Mouse (Mus musculus): ENCODE results near the gene Tdg. TPM values are rescaled to one million over a fixed set of nuclear protein-coding genes. Genes with fewer than 3 reads are reported as not detected.

Gene Tdg
- polyA plus RNA-seq, 1 experiment from 2014 or later: 56.9 TPM

GRCm38 (mm10) chr10:82654581-82654980 lies 25.0 kb downstream of the Tdg start:
- Histone ChIP-seq H3K4me3 (ENCODE audit: low read depth, low read length) (no peak overlapping the region), H3K27ac (replicated peaks) (no peak overlapping the region), H3K27me3 (ENCODE audit: control insufficient read depth, insufficient read depth, low read length) (no peaks in the 10 kb centered on the region), H3K4me1 (replicated peaks; ENCODE audit: control insufficient read depth, insufficient read depth) (no peaks in the 10 kb centered on the region), H3K9ac (ENCODE audit: low read length) (no peak overlapping the region), H3K36me3 (ENCODE audit: control insufficient read depth, insufficient read depth, low read length) (no peaks in the 10 kb centered on the region; the same call in 1 of the 2 replicates), H3K4me2 (replicated peaks; ENCODE audit: low read depth) (no peak overlapping the region), H3K9me3 (ENCODE audit: control insufficient read depth, low read length) (no peaks in the 10 kb centered on the region)
- TF ChIP-seq EP300 (optimal IDR thresholded peaks at IDR 0.05): no peak
- TF ChIP-seq CTCF (IDR thresholded peaks at IDR 0.05; ENCODE audit: low read depth): no peak
- 69% methylated on average over 3 of the region's 3 CpGs for WGBS
- ATAC-seq (ENCODE audit: low FRiP score, low TSS enrichment) (no peak), DNase-seq (ENCODE audit: low spot score) (no peak)

- DNase-seq (ENCODE audit: low spot score): no peak
- Histone ChIP-seq H3K4me3 (ENCODE audit: low read depth, low read length) (no peak overlapping the region), H3K9ac (ENCODE audit: low read length) (no peak overlapping the region), H3K4me2 (replicated peaks; ENCODE audit: low read depth) (no peak overlapping the region), H3K27me3 (ENCODE audit: control insufficient read depth, insufficient read depth, low read length) (no peaks in the 10 kb centered on the region), H3K4me1 (replicated peaks; ENCODE audit: control insufficient read depth, insufficient read depth) (no peaks in the 10 kb centered on the region), H3K36me3 (ENCODE audit: control insufficient read depth, insufficient read depth, low read length) (no peaks in the 10 kb centered on the region), H3K9me3 (ENCODE audit: control insufficient read depth, low read length) (no peaks in the 10 kb centered on the region), H3K27ac (replicated peaks) (no peak overlapping the region)
- ATAC-seq (ENCODE audit: low FRiP score, low TSS enrichment): no peak
- 81% methylated on average over 8 of the region's 8 CpGs for WGBS
- TF ChIP-seq EP300 (optimal IDR thresholded peaks at IDR 0.05) (no peak), CTCF (IDR thresholded peaks at IDR 0.05; ENCODE audit: low read depth) (no peak)
Observed at GRCm38 (mm10) chr10:82661820-82662219, 32.2 kb downstream of the Tdg start.

- 72% methylated on average over 14 of the region's 14 CpGs for WGBS
- no peak for ATAC-seq (ENCODE audit: low FRiP score, low TSS enrichment)
Observed at GRCm38 (mm10) chr10:82662267-82662990, 32.8 kb downstream of the Tdg start.

GRCm38 (mm10) chr10:82663289-82663688 lies 33.7 kb downstream of the Tdg start:
- no peaks in the 10 kb centered on the region for H3K27me3 ChIP-seq (ENCODE audit: control insufficient read depth, insufficient read depth, low read length)
- DNase-seq (ENCODE audit: low spot score) (no peak), ATAC-seq (ENCODE audit: low FRiP score, low TSS enrichment) (no peak)
- H3K9ac ChIP-seq (ENCODE audit: low read length): no peak overlapping the region
- WGBS: 75% methylated on average over 2 of the region's 2 CpGs
- H3K4me2 ChIP-seq (replicated peaks; ENCODE audit: low read depth): no peak overlapping the region
- TF ChIP-seq EP300 (optimal IDR thresholded peaks at IDR 0.05): no peak
- TF ChIP-seq CTCF (IDR thresholded peaks at IDR 0.05; ENCODE audit: low read depth): no peak
- H3K4me1 ChIP-seq (replicated peaks; ENCODE audit: control insufficient read depth, insufficient read depth): no peaks in the 10 kb centered on the region
- H3K4me3 ChIP-seq (ENCODE audit: low read depth, low read length): no peak overlapping the region
- no peak overlapping the region for H3K27ac ChIP-seq (replicated peaks)
- H3K9me3 ChIP-seq (ENCODE audit: control insufficient read depth, low read length): no peaks in the 10 kb centered on the region
- H3K36me3 ChIP-seq (ENCODE audit: control insufficient read depth, insufficient read depth, low read length): no peaks in the 10 kb centered on the region

More at GRCm38 (mm10) chr10:82662267-82662990, 32.8 kb downstream of the Tdg start:
- H3K27me3 ChIP-seq (ENCODE audit: control insufficient read depth, insufficient read depth, low read length): no peaks in the 10 kb centered on the region
- no peaks in the 10 kb centered on the region for H3K4me1 ChIP-seq (replicated peaks; ENCODE audit: control insufficient read depth, insufficient read depth)
- H3K4me2 ChIP-seq (replicated peaks; ENCODE audit: low read depth): no peak overlapping the region
- no peak for DNase-seq (ENCODE audit: low spot score)
- no peak overlapping the region for H3K27ac ChIP-seq (replicated peaks)
- TF ChIP-seq CTCF (IDR thresholded peaks at IDR 0.05; ENCODE audit: low read depth): no peak
- TF ChIP-seq EP300 (optimal IDR thresholded peaks at IDR 0.05): no peak
- H3K36me3 ChIP-seq (ENCODE audit: control insufficient read depth, insufficient read depth, low read length): no peaks in the 10 kb centered on the region
- H3K4me3 ChIP-seq (ENCODE audit: low read depth, low read length): no peak overlapping the region
- H3K9ac ChIP-seq (ENCODE audit: low read length): no peak overlapping the region
- H3K9me3 ChIP-seq (ENCODE audit: control insufficient read depth, low read length): no peaks in the 10 kb centered on the region

- Histone ChIP-seq H3K9me3 (ENCODE audit: control insufficient read depth, low read length) (no peaks in the 10 kb centered on the region), H3K27me3 (ENCODE audit: control insufficient read depth, insufficient read depth, low read length) (no peaks in the 10 kb centered on the region), H3K36me3 (ENCODE audit: control insufficient read depth, insufficient read depth, low read length) (no peaks in the 10 kb centered on the region), H3K9ac (ENCODE audit: low read length) (no peak overlapping the region), H3K4me3 (ENCODE audit: low read depth, low read length) (no peak overlapping the region), H3K4me1 (replicated peaks; ENCODE audit: control insufficient read depth, insufficient read depth) (no peaks in the 10 kb centered on the region), H3K27ac (replicated peaks) (no peak overlapping the region), H3K4me2 (replicated peaks; ENCODE audit: low read depth) (no peak overlapping the region)
- ATAC-seq (ENCODE audit: low FRiP score, low TSS enrichment) (no peak), DNase-seq (ENCODE audit: low spot score) (no peak)
- WGBS: 61% methylated on average over 3 of the region's 3 CpGs
- TF ChIP-seq EP300 (optimal IDR thresholded peaks at IDR 0.05) (no peak), CTCF (IDR thresholded peaks at IDR 0.05; ENCODE audit: low read depth) (no peak)
Observed at GRCm38 (mm10) chr10:82665951-82666350, 36.3 kb downstream of the Tdg start.

Data from stomach, postnatal 0 days (tissue).